Mouse (Mus musculus): ENCODE data around the gene Tfcp2. TPM values are rescaled to one million over a fixed set of nuclear protein-coding genes. Genes with fewer than 3 reads are reported as not detected.
"Not testable (repeated sequence)": the region's sequence is repeated elsewhere in the genome, so short reads cannot be mapped to it uniquely, and the experiment has no call there.

Gene Tfcp2
- total RNA-seq, 2 experiments from 2014 or later: 11.6 to 12.6 TPM

GRCm38 (mm10) chr15:100580108-100580507, 28.3 kb upstream of the Tfcp2 start:
- no peak overlapping the region for H3K27ac ChIP-seq
- no peak overlapping the region for H3K4me3 ChIP-seq
- no peak for DNase-seq
- no peak for TF ChIP-seq CTCF (IDR thresholded peaks at IDR 0.05)
- intact Hi-C loops (cut with DNase I): no loop called here

DNA sequence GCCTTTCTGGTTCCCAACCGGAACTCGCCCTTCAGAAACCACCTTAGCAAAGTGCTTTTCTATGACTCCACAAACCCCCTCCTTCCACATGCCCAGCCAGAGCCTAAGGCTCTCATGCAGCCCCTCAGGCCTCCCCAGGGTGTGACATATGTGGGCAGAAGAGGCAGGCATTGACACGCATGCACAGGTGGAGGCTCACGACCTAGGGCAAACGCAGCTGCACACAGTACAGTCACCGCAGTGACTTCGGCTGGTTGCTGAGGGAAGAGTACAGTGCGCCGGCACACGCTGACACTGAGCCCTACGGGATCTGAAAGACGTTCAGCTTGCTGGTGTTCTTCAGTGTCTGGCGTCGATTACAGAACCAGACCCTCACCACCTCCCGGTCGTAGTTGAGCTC, 26.2 kb upstream of the Tfcp2 start:
- no peak for TF ChIP-seq CTCF (IDR thresholded peaks at IDR 0.05)
- H3K27ac ChIP-seq: no peak overlapping the region
- intact Hi-C loops (cut with DNase I): no loop called here

DNA sequence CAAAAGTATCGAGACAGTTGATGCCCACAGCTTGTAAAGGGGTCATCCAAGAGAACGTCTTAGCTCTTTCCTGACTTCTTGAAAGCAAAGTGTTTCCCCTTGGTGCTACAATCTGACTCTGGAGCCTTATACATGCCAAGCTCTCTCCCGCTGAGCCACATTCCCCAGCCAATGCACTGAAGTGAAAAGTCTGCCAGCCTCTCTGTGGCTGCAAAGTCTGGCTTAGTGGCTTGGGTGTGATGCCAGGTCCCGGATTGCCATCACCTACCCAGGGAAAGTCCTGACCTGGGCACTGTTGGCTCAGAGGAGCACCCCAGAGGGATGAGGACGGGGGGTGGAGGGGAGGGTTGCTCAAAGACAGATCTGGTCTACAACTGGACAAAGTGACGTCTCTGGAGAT, 25.0 kb upstream of the Tfcp2 start:
- H3K4me3 ChIP-seq: no peak overlapping the region
- no peak for TF ChIP-seq CTCF (IDR thresholded peaks at IDR 0.05)
- intact Hi-C loops (cut with DNase I): no loop called here
- no peak for DNase-seq
- no peak overlapping the region for H3K27ac ChIP-seq

More for the DNA sequence above, 26.2 kb upstream of the Tfcp2 start:
- DNase-seq: no peak
- H3K4me3 ChIP-seq: no peak overlapping the region

DNA sequence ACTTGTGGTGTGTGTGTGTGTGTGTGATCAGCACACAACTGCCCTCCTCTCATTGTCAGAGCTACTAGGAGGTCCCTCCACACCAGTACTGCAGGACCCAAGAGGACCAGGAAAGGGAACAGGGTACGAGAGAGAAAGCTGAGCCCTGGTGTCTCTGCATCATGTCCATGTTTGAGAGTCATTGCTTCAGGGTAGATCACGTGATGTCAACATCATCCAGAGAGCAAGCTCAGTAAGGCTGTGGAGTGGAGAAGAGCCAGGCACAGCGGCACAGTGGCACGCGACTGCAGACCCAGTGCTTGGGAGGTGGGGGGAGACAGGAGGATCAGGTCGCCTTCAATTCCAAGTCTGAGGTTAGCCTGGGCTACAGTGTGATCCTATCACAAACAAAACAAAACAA, 24.6 kb upstream of the Tfcp2 start:
- no peak overlapping the region for H3K4me3 ChIP-seq
- no peak for DNase-seq
- no peak overlapping the region for H3K27ac ChIP-seq
- intact Hi-C loops (cut with DNase I): no loop called here
- TF ChIP-seq CTCF (IDR thresholded peaks at IDR 0.05): no peak

DNA sequence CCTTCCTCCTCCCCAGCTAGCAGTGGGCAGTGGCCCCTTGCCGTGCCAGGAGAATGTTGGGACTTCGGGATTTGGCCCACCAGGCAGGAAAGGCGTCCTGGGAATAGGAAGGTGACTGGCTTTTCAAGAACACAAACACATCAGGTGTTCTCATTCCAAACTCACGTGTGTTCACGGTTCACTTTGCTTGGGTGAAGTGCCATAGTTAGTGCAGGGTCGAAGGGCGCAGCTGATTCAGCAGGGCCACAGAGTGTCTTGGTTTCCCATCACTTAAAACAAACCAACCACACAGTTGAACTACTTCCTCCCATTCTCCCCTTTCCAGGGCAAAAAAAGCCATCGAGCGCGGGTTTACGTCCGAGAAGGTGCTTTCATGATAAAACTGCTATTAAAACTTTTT, 23.6 kb upstream of the Tfcp2 start:
- no peak for DNase-seq
- Histone ChIP-seq H3K27ac (peak overlapping the region; percentile 61; the same call in 1 of the 2 replicates), H3K4me3 (no peak overlapping the region)
- no peak for TF ChIP-seq CTCF (IDR thresholded peaks at IDR 0.05)
- intact Hi-C loops (cut with DNase I): no loop called here

DNA sequence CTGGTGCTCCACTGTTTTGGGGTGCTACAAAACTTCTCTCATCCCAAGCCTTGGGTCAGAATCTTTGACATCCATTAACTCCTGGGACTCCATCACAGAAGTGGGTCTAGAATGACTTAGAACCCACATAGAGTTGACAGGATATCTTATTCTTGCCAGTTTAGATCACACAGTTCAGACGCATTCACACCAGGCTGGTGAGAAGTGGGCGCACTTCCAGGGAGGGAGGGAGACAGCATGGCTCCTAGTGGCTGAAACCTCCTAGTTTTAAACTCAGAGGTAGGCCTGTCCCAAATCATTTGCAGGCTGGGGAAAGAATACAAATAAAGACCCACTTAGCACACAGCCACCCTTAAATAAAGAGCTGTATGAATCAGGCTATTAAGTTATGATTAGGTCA, 22.6 kb upstream of the Tfcp2 start:
- intact Hi-C loops (cut with DNase I): no loop called here
- no peak overlapping the region for H3K4me3 ChIP-seq
- DNase-seq: no peak
- peak overlapping the region; percentile 61 for H3K27ac ChIP-seq
- no peak for TF ChIP-seq CTCF (IDR thresholded peaks at IDR 0.05)

DNA sequence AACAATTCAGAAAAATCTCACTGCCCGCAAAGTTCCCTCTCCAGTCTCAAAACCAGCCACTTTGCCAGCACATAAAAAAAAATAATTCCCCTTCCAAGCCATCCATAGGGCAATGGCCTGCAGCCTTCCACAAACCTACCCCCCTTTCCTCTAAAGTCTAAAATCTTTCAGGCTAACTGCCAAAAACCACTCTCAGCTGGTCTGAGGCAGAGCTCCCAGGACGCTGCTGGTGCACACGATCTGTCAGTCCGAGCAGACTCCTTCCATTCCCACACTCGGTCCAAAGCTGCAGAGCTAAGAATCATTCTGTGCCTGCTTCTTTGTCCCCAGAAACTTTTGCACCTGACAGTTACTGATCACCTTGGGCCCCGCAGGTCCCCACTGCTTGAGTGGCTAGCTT, 22.1 kb upstream of the Tfcp2 start:
- intact Hi-C loops (cut with DNase I): no loop called here
- Histone ChIP-seq H3K4me3 (no peak overlapping the region), H3K27ac (peak overlapping the region; percentile 61)
- DNase-seq: no peak
- no peak for TF ChIP-seq CTCF (IDR thresholded peaks at IDR 0.05)

DNA sequence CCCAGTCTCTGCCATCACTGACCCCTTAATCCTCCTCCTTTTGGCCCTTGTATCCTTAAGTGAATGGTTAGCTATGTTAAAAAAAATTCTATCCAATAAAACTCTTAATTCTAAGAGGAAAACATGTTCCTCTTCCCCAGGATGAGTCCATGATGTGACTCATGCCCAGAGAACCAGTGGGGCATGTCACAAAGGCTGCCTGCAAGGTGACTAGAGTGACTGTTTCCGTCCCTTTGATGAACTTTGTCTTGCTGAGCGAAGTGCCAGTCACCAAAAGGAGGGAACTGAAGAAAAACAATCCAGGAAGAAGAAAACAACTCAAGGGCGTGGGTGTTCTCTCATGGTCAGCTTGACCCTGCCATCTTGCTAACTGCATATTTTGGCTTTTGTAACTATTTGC, 17.4 kb upstream of the Tfcp2 start:
- TF ChIP-seq CTCF (IDR thresholded peaks at IDR 0.05): no peak
- intact Hi-C loops (cut with DNase I): no loop called here
- DNase-seq: no peak
- no peak overlapping the region for H3K4me3 ChIP-seq
- H3K27ac ChIP-seq: no peak overlapping the region

- no peak for DNase-seq
- no peak for TF ChIP-seq CTCF (IDR thresholded peaks at IDR 0.05)
- no peak overlapping the region for H3K4me3 ChIP-seq
- no peak overlapping the region for H3K27ac ChIP-seq
- intact Hi-C loops (cut with DNase I): no loop called here
Measured at GRCm38 (mm10) chr15:100566531-100566930, 14.7 kb upstream of the Tfcp2 start.

GRCm38 (mm10) chr15:100557705-100558433, 6.1 kb upstream of the Tfcp2 start:
- no peak overlapping the region for H3K27ac ChIP-seq
- TF ChIP-seq CTCF (IDR thresholded peaks at IDR 0.05): no peak
- no peak for DNase-seq
- no peak overlapping the region for H3K4me3 ChIP-seq
- intact Hi-C loops (cut with DNase I): no loop called here

DNA sequence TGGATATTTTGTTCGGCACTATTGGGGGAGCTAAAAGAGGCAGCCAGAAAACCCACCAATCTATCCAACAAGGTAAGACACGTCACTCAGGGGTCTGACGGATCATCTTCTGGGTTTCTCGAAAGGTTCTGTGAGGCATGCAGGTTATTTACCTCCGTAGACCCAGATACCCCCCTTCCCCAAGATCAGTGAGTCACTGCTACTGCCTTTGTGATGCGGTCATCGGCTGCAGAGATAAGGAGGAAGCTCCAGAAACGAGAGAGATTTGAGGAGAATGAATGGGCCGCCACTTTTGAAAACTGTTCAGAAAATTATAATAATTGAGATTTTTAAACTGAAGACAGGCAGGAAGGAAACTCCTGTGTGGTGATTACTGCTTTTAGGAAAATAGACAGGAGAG, 4.6 kb upstream of the Tfcp2 start:
- TF ChIP-seq CTCF (IDR thresholded peaks at IDR 0.05): no peak
- intact Hi-C loops (cut with DNase I): no loop called here
- Histone ChIP-seq H3K4me3 (no peak overlapping the region), H3K27ac (no peak overlapping the region)
- no peak for DNase-seq

- no peak for TF ChIP-seq CTCF (IDR thresholded peaks at IDR 0.05)
- intact Hi-C loops (cut with DNase I): no loop called here
- H3K4me3 ChIP-seq: no peak overlapping the region
- DNase-seq: peak; percentile 50
- H3K27ac ChIP-seq: no peak overlapping the region
Measured at GRCm38 (mm10) chr15:100555965-100556364, 4.2 kb upstream of the Tfcp2 start.

DNA sequence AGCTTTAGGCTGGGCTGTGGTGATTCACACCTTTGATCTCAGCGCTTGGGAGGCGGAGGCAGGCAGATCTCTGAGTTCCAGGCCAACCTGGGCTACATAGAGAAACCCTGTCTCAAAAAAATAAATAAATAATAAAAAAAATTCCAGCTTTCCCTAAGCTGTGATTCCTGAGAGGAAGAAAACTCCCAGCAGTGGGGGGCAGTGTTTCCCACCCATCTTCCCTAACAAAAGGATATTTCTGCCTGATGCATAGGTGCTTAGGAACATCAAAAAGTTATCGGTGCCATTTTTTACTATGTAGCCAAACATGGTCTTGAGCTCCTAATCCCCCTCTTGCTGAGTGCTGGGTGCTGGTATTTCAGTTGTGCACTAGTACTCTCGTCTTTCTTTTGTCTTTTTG, 1.5 kb downstream of the Tfcp2 start:
- intact Hi-C loops (cut with DNase I): loop anchor here (5.0 kb wide), 1 partner anchor 62 kb away; no protein-coding TSS in a partner anchor
- no peak overlapping the region for H3K27ac ChIP-seq
- H3K4me3 ChIP-seq: no peak overlapping the region; the same call in 1 of the 2 replicates
- DNase-seq: no peak
- TF ChIP-seq CTCF (IDR thresholded peaks at IDR 0.05): no peak; the same call in 1 of the 2 replicates

DNA sequence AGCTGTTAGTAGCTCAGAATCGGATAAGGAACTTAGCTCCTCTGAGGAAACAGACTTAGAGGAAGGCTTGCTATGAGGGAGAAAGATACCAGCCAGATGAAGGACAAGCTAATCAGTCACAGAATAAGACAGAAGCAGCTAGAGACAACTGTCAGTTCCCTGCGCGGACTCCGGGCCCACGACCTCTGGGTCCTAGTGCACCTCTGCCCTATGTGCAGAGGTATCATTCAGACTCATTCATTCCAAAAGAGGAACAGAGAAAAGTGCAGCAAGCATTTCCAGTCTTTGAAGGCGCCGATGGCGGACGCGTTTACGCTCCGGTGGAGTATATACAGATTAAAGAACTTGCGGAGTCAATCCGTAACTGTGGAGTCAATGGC, 8.2 kb downstream of the Tfcp2 start:
- H3K4me3 ChIP-seq; intact Hi-C loops (cut with DNase I); H3K27ac ChIP-seq; DNase-seq: not testable (repeated sequence)

DNA sequence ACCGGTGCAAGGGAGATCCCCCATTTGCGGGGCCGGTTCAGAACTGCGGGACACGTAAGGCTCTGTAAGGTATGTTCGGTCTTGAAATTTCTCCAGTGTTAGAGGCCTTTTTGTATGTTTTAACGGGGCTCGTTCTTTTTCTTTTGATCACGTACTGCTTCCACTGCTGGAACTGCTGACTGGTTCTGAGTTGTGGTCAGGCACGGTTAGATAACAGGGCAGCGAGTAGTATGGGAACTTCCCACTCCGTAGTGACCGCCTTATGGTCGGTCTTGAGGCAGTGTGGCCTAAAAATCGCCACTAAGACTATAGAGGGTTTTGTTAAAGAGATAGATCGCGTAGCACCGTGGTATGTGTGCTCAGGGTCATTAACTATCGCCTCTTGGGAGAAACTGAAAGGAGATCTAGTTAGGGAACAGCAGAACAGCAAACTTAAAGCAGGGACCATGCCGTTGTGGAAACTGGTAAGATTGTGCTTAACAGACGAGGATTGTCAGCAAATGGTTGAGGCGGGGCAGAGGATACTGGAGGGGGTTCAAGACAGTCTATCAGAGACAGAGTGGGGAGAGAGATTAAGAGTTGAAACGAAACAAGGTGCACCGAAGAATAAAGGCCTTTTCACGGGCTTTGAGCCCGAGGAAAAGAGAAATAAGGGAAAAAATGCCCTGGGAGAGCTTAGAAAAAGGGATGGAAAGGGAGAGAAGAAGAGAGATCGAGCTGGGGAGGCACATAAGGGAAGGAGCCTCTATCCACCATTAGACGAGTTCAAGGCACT, 8.7 kb downstream of the Tfcp2 start:
- DNase-seq; H3K27ac ChIP-seq; H3K4me3 ChIP-seq; intact Hi-C loops (cut with DNase I): not testable (repeated sequence)

All from gastrocnemius, adult 2 months (tissue).